Mouse (Mus musculus): ENCODE results near the gene Gm20777.
"Not testable (repeated sequence)": the region's sequence is repeated elsewhere in the genome, so short reads cannot be mapped to it uniquely, and the experiment has no call there.

Gene Gm20777

GRCm38 (mm10) chrY:10752350-10752749, at the start of gene Gm20777:
TSS of gene Gm20777 (minus strand) at chrY:10752450.
- DNase-seq (ENCODE audit: low spot score in 2 of 2) = not testable (repeated sequence)

- DNase-seq (ENCODE audit: low spot score in 2 of 2) = peak; percentile 5 to 17
These were observed 42.7 kb downstream of the Gm20777 start for GRCm38 (mm10) chrY:10709551-10709950.

GRCm38 (mm10) chrY:10708761-10709160, 43.5 kb downstream of the Gm20777 start:
- peak in 1 of 2 experiments; percentile 1 for DNase-seq (ENCODE audit: low spot score in 2 of 2)

GRCm38 (mm10) chrY:10708226-10708625, 44.0 kb downstream of the Gm20777 start:
- DNase-seq (ENCODE audit: low spot score in 2 of 2) = peak in 1 of 2 experiments; percentile 2

GRCm38 (mm10) chrY:10706686-10707085, 45.6 kb downstream of the Gm20777 start:
- peak in 1 of 2 experiments; percentile 1 for DNase-seq (ENCODE audit: low spot score in 2 of 2)

Measured in spleen, postnatal 10 days (tissue).